Mouse (Mus musculus): Measurements from ENCODE around the gene Hist1h4j. TPM values are rescaled to one million over a fixed set of nuclear protein-coding genes. Genes with fewer than 3 reads are reported as not detected.
A peak's percentile ranks its signal among the peaks of the same experiment; 100 is the strongest.
"Not testable (repeated sequence)": the region's sequence is repeated elsewhere in the genome, so short reads cannot be mapped to it uniquely, and the experiment has no call there.

Gene Hist1h4j
- total and polyA plus RNA-seq, 2 experiments from 2014 or later, result 1,310 TPM; not detected in 1

DNA sequence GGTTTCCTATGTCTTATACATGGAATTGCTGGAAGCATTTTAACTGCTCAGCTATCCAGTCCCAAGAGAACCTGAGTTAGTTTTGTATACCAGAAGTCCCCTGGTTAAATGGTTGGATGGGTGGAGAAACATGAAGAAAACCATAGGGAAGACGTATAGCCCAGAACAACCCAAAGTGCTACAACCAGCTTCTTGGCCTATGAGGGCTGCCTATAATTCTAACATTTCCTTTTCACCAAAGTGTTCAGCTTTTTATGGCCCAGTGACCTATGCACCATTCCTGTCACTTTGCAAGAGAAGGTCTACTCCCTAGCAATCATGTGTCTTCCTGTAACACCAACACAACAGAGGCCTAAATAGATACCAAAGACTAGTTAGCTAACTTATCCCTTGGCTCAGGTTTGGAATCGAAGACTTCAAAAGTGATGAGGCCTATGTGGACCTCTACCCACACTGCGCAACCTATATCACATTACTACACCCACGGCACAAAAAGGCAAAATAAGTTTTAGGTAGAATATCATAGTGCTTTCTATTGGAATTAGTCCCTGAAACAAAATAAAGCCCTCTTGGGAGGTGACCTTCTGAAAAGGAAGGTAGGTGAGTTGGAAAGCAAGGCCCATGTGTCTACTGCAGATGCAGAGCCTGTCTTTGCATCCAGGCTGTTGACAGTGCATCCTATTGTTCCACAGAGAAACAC is 16.3 kb upstream of the Hist1h4j start:
- Histone ChIP-seq H3K4me3 (ENCODE audit: low read length) (peak overlapping the region; percentile 31), H3K9me3 (ENCODE audit: low read length) (no peaks in the 10 kb centered on the region), H3K27ac (0 out of 2 replicates have a peak overlapping the region, but pooled peaks have one; percentile 58), H3K27me3 (ENCODE audit: insufficient read depth, low read length) (no peaks in the 10 kb centered on the region), H3K4me1 (ENCODE audit: insufficient read depth, low read length) (peaks cover 9% of the 10 kb centered on the region; the same call in 1 of the 2 replicates), H3K4me2 (ENCODE audit: low read depth, low read length) (peak overlapping the region; percentile 72), H3K36me3 (ENCODE audit: insufficient read depth, low read length) (no peaks in the 10 kb centered on the region), H3K9ac (replicated peaks; ENCODE audit: low read length) (peak overlapping the region; percentile 44)
- ATAC-seq (no peak), DNase-seq (ENCODE audit: low spot score) (no peak)
- WGBS, result 63% methylated on average over 4 of the region's 4 CpGs
- TF ChIP-seq CTCF (IDR thresholded peaks at IDR 0.05; ENCODE audit: low read depth), result no peak

- Histone ChIP-seq H3K4me2 (ENCODE audit: low read depth, low read length) (peak overlapping the region; percentile 59), H3K4me3 (ENCODE audit: low read length) (peak overlapping the region; percentile 39), H3K27ac (peak overlapping the region; percentile 66; the same call in 1 of the 2 replicates)
- H3K27me3 ChIP-seq (ENCODE audit: insufficient read depth, low read length); H3K9ac ChIP-seq (replicated peaks; ENCODE audit: low read length); H3K36me3 ChIP-seq (ENCODE audit: insufficient read depth, low read length); DNase-seq (ENCODE audit: low spot score); H3K9me3 ChIP-seq (ENCODE audit: low read length); H3K4me1 ChIP-seq (ENCODE audit: insufficient read depth, low read length): not testable (repeated sequence)
- WGBS, result 1% methylated on average over 19 of the region's 44 CpGs
- ATAC-seq, result peak; percentile 18
Observed at GRCm38 (mm10) chr13:21721107-21721756, 13.6 kb upstream of the Hist1h4j start.

DNA sequence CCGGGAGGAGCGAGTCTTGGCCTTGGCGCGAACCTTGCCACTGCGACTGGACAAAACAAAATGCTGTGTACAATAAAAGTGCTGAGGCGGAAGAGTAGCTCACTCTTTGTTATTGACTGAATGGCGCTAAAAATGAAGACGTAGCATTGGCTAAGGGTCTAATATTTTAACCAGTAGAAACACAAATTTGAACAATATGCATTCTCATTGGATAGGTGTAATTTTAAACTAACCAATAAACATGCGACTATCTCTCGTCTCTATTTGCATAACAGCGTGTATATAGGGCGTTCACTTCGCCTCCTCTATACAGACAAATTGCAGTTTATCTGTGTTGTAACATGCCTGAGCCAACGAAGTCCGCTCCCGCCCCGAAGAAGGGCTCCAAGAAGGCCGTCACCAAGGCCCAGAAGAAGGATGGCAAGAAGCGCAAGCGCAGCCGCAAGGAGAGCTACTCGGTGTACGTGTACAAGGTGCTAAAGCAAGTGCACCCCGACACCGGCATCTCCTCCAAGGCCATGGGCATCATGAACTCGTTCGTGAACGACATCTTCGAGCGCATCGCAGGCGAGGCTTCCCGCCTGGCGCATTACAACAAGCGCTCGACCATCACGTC is 13.0 kb upstream of the Hist1h4j start, which contains the start of gene Hist1h2bm:
Gene Hist1h2bm (plus strand): TSS at position 288 of the 616 bp plus-strand sequence.
- Histone ChIP-seq H3K4me2 (ENCODE audit: low read depth, low read length) (peak within 1 kb of the TSS; percentile 59), H3K4me3 (ENCODE audit: low read length) (peak within 1 kb of the TSS; percentile 39), H3K9ac (replicated peaks; ENCODE audit: low read length) (0 out of 2 replicates have a peak within 1 kb of the TSS, but pooled peaks have one; percentile 5), H3K27ac (peak within 1 kb of the TSS; percentile 88)
- H3K27me3 ChIP-seq (ENCODE audit: insufficient read depth, low read length); H3K36me3 ChIP-seq (ENCODE audit: insufficient read depth, low read length); H3K9me3 ChIP-seq (ENCODE audit: low read length); H3K4me1 ChIP-seq (ENCODE audit: insufficient read depth, low read length): not testable (repeated sequence)
- ATAC-seq (peak; percentile 96), DNase-seq (ENCODE audit: low spot score) (peak; percentile 93)
- WGBS, result under 1% methylated on average over 36 of the region's 37 CpGs

- Histone ChIP-seq H3K36me3 (ENCODE audit: insufficient read depth, low read length) (no peaks in the 10 kb centered on the region), H3K9ac (replicated peaks; ENCODE audit: low read length) (0 out of 2 replicates have a peak overlapping the region, but pooled peaks have one; percentile 5), H3K9me3 (ENCODE audit: low read length) (no peaks in the 10 kb centered on the region), H3K4me3 (ENCODE audit: low read length) (peak overlapping the region; percentile 39), H3K27ac (peak overlapping the region; percentile 88), H3K4me2 (ENCODE audit: low read depth, low read length) (peak overlapping the region; percentile 59), H3K27me3 (ENCODE audit: insufficient read depth, low read length) (no peaks in the 10 kb centered on the region), H3K4me1 (ENCODE audit: insufficient read depth, low read length) (peaks cover 9% of the 10 kb centered on the region; the same call in 1 of the 2 replicates)
- ATAC-seq (peak; percentile 68), DNase-seq (ENCODE audit: low spot score) (peak; percentile 56)
- no peak for TF ChIP-seq CTCF (IDR thresholded peaks at IDR 0.05; ENCODE audit: low read depth)
- WGBS, result 2% methylated on average over 11 of the region's 11 CpGs
Observed at GRCm38 (mm10) chr13:21722373-21722925, 12.4 kb upstream of the Hist1h4j start.

DNA sequence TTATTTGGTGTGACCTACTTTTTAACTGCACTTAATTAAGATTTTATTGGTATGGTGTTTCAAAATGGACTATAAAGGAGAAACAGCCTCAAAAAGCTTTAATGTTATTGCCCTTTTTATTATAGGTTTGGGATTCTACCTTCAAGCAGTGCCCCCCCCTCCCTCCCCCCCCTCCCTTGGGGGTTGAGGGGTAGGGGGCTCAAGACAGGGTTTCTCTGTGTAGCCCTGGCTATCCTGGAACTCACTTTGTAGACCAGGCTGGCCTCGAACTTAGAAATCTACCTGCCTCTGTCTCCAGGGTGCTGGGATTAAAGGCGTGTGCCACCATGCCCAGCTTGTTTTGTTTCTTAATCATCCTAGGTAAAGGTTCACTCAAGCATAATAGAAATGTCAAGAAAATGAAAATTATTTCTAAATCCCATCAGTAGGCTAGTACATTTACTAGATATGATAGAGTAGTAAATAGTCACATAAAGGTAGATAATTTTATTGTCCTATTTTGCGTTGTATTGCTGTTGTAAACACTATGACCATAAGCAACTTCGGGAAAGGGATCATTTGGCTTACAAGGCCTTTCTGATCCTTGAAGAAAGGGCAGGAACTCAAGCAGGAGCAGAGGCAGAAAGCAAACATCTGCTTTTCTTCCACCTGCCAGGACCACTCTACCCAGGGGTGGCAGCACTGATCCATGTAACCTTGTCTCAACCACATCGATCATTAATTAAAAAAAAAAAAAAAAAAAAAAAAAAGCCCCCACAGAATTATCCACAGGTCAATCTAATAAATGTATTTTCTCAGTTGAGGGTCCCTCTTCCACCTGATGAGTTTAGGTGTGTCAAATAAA is 11.6 kb upstream of the Hist1h4j start:
- Histone ChIP-seq H3K9ac (replicated peaks; ENCODE audit: low read length) (no peak overlapping the region), H3K4me1 (ENCODE audit: insufficient read depth, low read length) (peaks cover 7% of the 10 kb centered on the region; the same call in 1 of the 2 replicates), H3K4me2 (ENCODE audit: low read depth, low read length) (peak overlapping the region; percentile 59; the same call in 1 of the 2 replicates), H3K27me3 (ENCODE audit: insufficient read depth, low read length) (no peaks in the 10 kb centered on the region), H3K36me3 (ENCODE audit: insufficient read depth, low read length) (no peaks in the 10 kb centered on the region), H3K9me3 (ENCODE audit: low read length) (no peaks in the 10 kb centered on the region), H3K27ac (peak overlapping the region; percentile 88; the same call in 1 of the 2 replicates), H3K4me3 (ENCODE audit: low read length) (no peak overlapping the region)
- 36% methylated on average over 5 of the region's 5 CpGs for WGBS
- ATAC-seq, result no peak
- TF ChIP-seq CTCF (IDR thresholded peaks at IDR 0.05; ENCODE audit: low read depth), result 0 out of 2 replicates have a peak, but pooled peaks have one; percentile 11
- DNase-seq (ENCODE audit: low spot score), result no peak

Data from hindbrain, postnatal 0 days (tissue).